Mouse (Mus musculus) liver, adult 2 months (tissue): ENCODE results near the gene Pik3c2b. TPM values are rescaled to one million over a fixed set of nuclear protein-coding genes. Genes with fewer than 3 reads are reported as not detected.

Experiments
- DNase-seq: peaks from one replicate; pipeline ENCODE4 v3.0.0-alpha.2; 2011; ENCODE audit warnings: low read depth, low spot score; ENCODE audit errors: extremely low read depth
- H3K27ac ChIP-seq: fragments of 200-500 bp; replicated peaks from 2 replicates; pipeline ENCODE4 v1.5.1; 2012; ENCODE audit warnings: low read depth, mild to moderate bottlenecking, control low read depth, inconsistent platforms, low read length; ENCODE audit not compliant: insufficient read depth
- H3K27me3 ChIP-seq: fragments of 200-500 bp; 2 replicates; pipeline ENCODE4 v1.6.1; 2012; ENCODE audit warnings: mild to moderate bottlenecking, moderate library complexity, low read length, inconsistent platforms; ENCODE audit not compliant: control insufficient read depth, insufficient read depth
- H3K36me3 ChIP-seq: fragments of 200-500 bp; 2 replicates; pipeline ENCODE4 v1.6.1; 2012; ENCODE audit warnings: low read length, inconsistent platforms; ENCODE audit not compliant: control insufficient read depth, insufficient read depth
- H3K4me1 ChIP-seq: fragments of 200-500 bp; 2 replicates; pipeline ENCODE4 v1.6.1; 2011; ENCODE audit warnings: low read length; ENCODE audit not compliant: control insufficient read depth, insufficient read depth
- H3K4me3 ChIP-seq: fragments of 200-500 bp; 2 replicates; pipeline ENCODE4 v1.5.1; 2011; ENCODE audit warnings: low read depth, mild to moderate bottlenecking, control low read depth, low read length, moderate library complexity; ENCODE audit not compliant: insufficient read depth
- H3K79me2 ChIP-seq: fragments of 200-500 bp; 2 replicates; pipeline ENCODE4 v1.6.1; 2012; ENCODE audit warnings: inconsistent platforms, mild to moderate bottlenecking, low read length, moderate library complexity; ENCODE audit not compliant: control insufficient read depth, insufficient read depth
- H3K9ac ChIP-seq: fragments of 200-500 bp; 2 replicates; pipeline ENCODE4 v1.6.1; 2012; ENCODE audit warnings: low read depth, mild to moderate bottlenecking, control low read depth, inconsistent platforms, low read length
- CTCF ChIP-seq: fragments of 200-500 bp; IDR thresholded peaks from 2 replicates; pipeline ENCODE4 v1.5.1; 2011; ENCODE audit warnings: low read depth, low read length, control low read depth
- POLR2A ChIP-seq: fragments of 200-500 bp; IDR thresholded peaks from 2 replicates; pipeline ENCODE4 v1.6.1; 2011; ENCODE audit warnings: low read length, control low read depth; ENCODE audit not compliant: insufficient read depth; ENCODE audit errors: extremely low read depth
- WGBS: fragments of 180-500 bp; shearing (Covaris S2); methylation state at CpG from one replicate; pipeline ENCODE4 v1.1.7; 2018; 5-methylcytosine and 5-hydroxymethylcytosine counted together
- polyA plus RNA-seq: library from polyadenylated mRNA; depleted of rRNA; stranded (reverse); fragments of >200 nt; gene quantifications from 2 replicates; pipeline ENCODE4 v1.2.3, GENCODE M21; 2012
- total RNA-seq: library from RNA; depleted of rRNA; stranded (reverse); fragments of >200 nt; gene quantifications from 2 replicates; pipeline ENCODE4 v1.2.3, GENCODE M21; 2014

The Pik3c2b gene
- total and polyA plus RNA-seq, 2 experiments = 2.5 to 3.3 TPM

- H3K4me1 ChIP-seq = peaks cover 14% of the 10 kb centered on the region
Observed at GRCm38 (mm10) chr1:133133425-133133824, 88.0 kb downstream of the Pik3c2b start.

GRCm38 (mm10) chr1:133134071-133134470 is 88.6 kb downstream of the Pik3c2b start:
- Histone ChIP-seq H3K36me3 (peaks cover 39% of the 10 kb centered on the region), H3K4me1 (peaks cover 14% of the 10 kb centered on the region)
- 0% methylated on average over 4 of the region's 4 CpGs for WGBS

More at GRCm38 (mm10) chr1:133133425-133133824, 88.0 kb downstream of the Pik3c2b start:
- WGBS = 3% methylated on average over 2 of the region's 2 CpGs
- Histone ChIP-seq H3K9ac (peak overlapping the region; percentile 96), H3K36me3 (peaks cover 32% of the 10 kb centered on the region), H3K27ac (peak overlapping the region; percentile 94), H3K4me3 (peak overlapping the region; percentile 91), H3K79me2 (peaks cover 33% of the 10 kb centered on the region; the same call in 1 of the 2 replicates), H3K27me3 (no peaks in the 10 kb centered on the region)
- DNase-seq = peak; percentile 49
- TF ChIP-seq CTCF = no peak
- no peak for TF ChIP-seq POLR2A

GRCm38 (mm10) chr1:133134881-133135280 is 89.4 kb downstream of the Pik3c2b start:
- Histone ChIP-seq H3K4me1 (peaks cover 14% of the 10 kb centered on the region), H3K36me3 (peaks cover 42% of the 10 kb centered on the region), H3K27ac (peak overlapping the region; percentile 14), H3K9ac (peak overlapping the region; percentile 69), H3K79me2 (peaks cover 33% of the 10 kb centered on the region; the same call in 1 of the 2 replicates), H3K4me3 (peak overlapping the region; percentile 91), H3K27me3 (no peaks in the 10 kb centered on the region)
- DNase-seq = no peak
- TF ChIP-seq CTCF = no peak
- no peak for TF ChIP-seq POLR2A
- 0% methylated on average over 4 of the region's 4 CpGs for WGBS

More at GRCm38 (mm10) chr1:133134071-133134470, 88.6 kb downstream of the Pik3c2b start:
- Histone ChIP-seq H3K79me2 (peaks cover 33% of the 10 kb centered on the region; the same call in 1 of the 2 replicates), H3K4me3 (peak overlapping the region; percentile 91), H3K9ac (peak overlapping the region; percentile 73), H3K27ac (peak overlapping the region; percentile 83), H3K27me3 (no peaks in the 10 kb centered on the region)
- peak; percentile 96 for DNase-seq
- TF ChIP-seq POLR2A = no peak
- TF ChIP-seq CTCF = no peak

GRCm38 (mm10) chr1:133135808-133136207 is 90.3 kb downstream of the Pik3c2b start:
- WGBS = 14% methylated on average over 5 of the region's 5 CpGs

GRCm38 (mm10) chr1:133138401-133138800 is 92.9 kb downstream of the Pik3c2b start:
- DNase-seq = peak; percentile 62
- 42% methylated on average over 1 of the region's 1 CpGs for WGBS
- Histone ChIP-seq H3K9ac (no peak overlapping the region), H3K36me3 (peaks cover 49% of the 10 kb centered on the region), H3K27me3 (no peaks in the 10 kb centered on the region), H3K4me1 (peaks cover 12% of the 10 kb centered on the region), H3K27ac (no peak overlapping the region), H3K4me3 (no peak overlapping the region), H3K79me2 (peaks cover 11% of the 10 kb centered on the region; the same call in 1 of the 2 replicates)
- TF ChIP-seq POLR2A = no peak
- TF ChIP-seq CTCF = no peak

More at GRCm38 (mm10) chr1:133135808-133136207, 90.3 kb downstream of the Pik3c2b start:
- peaks cover 50% of the 10 kb centered on the region for H3K36me3 ChIP-seq
- no peak overlapping the region for H3K27ac ChIP-seq
- no peaks in the 10 kb centered on the region for H3K27me3 ChIP-seq
- H3K9ac ChIP-seq = peak overlapping the region; percentile 31
- DNase-seq = peak; percentile 39
- H3K79me2 ChIP-seq = peaks cover 33% of the 10 kb centered on the region; the same call in 1 of the 2 replicates
- H3K4me1 ChIP-seq = peaks cover 12% of the 10 kb centered on the region
- H3K4me3 ChIP-seq = peak overlapping the region; percentile 22
- no peak for TF ChIP-seq POLR2A
- TF ChIP-seq CTCF = no peak

- no peak overlapping the region for H3K9ac ChIP-seq
Observed at GRCm38 (mm10) chr1:133146014-133147009, 100.8 kb downstream of the Pik3c2b start.

More at GRCm38 (mm10) chr1:133146014-133147009, 100.8 kb downstream of the Pik3c2b start:
- no peaks in the 10 kb centered on the region for H3K27me3 ChIP-seq
- DNase-seq = peak; percentile 39
- WGBS = 59% methylated on average over 22 of the region's 22 CpGs
- no peak overlapping the region for H3K27ac ChIP-seq
- no peaks in the 10 kb centered on the region for H3K36me3 ChIP-seq
- no peaks in the 10 kb centered on the region for H3K79me2 ChIP-seq
- TF ChIP-seq CTCF (peak; percentile 89), POLR2A (no peak)
- no peaks in the 10 kb centered on the region for H3K4me1 ChIP-seq
- H3K4me3 ChIP-seq = no peak overlapping the region
